Mouse (Mus musculus) cerebellum, adult 8-10 months (tissue): ENCODE measurements around the gene Atxn7.

Experiments
- DNase-seq: peaks from one replicate; pipeline ENCODE4 v3.0.0; 2022

Gene Atxn7

DNA sequence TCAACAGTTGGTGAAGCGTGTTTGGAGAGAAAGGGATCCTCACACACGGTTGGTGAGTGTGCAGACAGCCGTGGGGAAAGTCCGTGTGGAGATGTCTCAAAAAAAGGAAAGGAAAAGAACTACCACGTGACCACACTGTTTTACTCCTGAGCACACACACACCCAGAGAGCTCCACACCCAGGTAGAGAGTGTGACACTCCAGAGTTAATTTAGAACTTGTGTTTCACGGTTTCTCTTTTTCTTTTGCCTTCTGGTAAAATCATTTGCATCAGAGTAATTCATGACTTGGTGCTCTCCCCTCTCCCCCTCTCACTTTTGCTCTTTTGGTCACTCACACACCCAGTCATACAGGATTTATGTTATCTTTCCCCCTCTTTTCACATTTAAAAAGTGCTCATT lies 105.0 kb downstream of the Atxn7 start:
- no peak for DNase-seq

DNA sequence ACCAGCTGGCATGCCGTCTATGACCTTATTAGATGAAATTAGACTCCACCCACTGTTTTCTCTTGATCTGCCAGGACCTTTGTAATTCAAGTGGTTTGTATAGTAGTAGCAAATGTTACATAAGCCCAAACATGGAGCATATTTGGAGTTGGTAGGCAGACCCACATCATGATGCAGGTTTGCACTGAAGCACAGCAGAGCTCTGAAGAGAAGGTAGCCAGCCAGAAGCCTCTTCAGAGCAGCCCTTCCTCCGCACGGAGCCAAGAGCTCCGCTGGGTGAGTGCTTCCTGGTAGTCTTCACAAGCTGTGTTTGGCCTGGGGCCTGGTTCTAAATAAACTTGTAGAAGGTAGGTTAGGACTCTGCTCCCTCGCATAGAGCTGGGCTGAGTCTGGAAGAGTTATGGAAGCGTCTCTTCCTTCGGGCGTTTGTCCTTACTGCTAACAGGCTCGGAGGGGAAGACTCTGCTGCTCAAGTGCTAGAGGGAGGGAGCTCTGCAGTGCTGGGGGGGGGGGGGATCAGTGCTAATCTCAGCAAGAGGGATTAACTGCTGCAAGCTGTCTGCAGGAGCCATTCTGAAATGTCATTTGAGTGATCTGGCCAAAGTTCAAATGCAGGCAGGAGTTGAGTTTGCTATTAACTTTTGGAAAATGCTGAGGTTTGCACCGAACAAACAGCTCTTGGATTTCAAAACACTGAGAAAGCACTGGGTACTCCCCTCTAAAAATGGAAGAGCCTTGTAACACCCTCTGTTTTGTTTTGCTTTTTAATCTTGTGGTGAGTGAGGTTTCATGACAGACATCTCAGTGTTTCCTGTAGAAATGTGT lies 106.6 kb downstream of the Atxn7 start:
- DNase-seq: peak; percentile 58

DNA sequence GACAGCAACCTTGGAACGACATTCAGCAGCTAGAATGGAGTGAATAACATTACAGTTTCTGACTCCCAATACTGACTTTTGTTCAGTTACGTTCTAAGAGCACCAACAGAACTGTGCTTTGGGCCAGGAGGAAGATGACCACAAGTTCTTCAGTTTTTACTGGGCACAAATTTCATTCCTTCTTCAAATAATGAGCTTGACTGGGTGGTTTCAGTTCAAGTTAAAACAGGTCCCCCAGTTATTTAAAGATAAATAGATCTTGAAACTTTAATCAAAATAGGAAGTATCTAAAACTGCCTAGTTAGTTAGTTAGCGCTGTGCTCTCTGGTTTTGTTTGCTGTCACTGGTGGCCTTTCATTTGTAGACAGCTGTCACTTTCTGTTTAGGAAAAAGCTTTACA lies 107.3 kb downstream of the Atxn7 start:
- no peak for DNase-seq

DNA sequence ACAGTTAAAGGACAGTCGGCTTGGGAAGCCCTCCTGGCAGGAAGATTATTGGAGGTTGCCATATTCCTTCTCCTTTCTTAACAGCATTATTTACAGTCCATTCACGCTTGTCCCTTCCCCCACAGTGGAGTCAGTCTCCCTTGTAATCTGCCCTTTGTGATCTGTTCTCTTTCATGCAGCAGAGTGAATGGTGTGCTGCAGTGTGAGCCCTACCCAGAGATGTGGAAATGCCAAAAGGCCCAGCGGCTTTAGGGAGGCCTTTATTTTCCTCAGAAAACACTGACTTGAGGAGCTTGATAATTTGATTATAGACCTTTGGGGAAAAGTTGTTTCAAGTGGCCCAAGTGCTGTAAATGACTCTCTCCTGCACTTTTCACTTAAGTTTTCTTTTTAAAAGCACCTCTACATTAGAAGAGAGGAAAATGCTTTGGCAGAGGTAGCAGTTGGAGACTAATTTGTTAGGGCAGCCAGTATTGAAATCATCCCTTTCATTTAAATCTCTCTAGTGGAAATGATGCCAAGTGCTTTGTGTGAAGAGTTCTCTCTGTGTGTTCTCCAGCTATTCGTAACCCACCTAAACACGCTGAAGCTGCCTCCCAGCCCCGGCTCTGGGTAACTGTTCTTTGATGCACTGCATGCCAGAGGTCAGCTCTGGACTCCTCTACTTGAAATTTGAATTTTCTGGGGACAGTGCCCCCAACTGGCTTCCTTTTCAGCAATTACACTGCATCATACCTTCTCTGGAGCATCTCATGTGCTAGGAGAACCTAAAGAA lies 109.5 kb downstream of the Atxn7 start:
- DNase-seq: no peak

DNA sequence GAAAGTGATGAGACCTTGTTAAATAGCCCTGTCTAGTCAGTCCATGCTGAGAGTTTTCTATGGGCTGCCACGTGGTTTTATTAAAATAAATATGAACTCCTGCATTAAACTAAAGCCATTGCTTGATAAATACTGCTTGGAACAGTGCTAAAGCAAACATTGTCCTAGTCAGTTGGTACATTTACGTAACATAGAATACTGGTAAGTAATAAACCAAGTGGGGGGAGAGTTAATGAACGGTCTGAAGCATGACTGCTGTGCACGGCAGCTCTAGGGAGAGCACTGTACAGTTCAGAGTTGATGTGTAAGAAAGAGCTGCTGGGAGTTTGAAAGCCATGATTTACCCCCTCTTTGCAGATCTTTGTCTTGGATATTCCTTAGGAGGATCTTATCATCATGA lies 110.2 kb downstream of the Atxn7 start:
- no peak for DNase-seq

DNA sequence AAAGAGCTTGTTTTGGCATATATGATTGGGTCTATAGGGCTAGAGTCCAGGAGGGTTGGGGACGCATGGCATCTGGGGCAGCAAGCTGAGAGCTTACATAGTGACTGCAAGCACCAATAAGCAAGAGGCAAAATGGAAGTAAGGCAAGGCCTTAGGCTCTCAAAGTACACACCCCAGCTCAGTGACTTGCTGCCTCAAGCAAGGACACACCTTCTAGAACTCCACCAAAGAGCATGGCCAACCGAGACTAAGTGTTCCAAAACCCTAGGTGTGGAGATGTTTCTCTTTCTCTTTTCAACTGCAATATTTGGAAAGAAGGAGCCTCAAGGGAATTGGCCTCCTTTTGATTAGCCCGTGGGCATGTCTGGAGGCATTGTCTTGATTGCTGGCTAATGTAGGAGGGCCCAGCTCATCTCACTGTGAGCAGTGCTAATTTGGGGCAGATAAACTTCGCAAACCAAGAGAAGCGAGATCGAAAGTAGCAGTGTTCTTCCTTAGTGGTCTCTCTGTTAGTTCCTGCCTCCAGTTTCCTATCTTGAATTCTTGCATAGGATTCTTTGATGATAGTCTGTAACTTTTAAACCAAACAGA lies 119.5 kb downstream of the Atxn7 start:
- DNase-seq: no peak

DNA sequence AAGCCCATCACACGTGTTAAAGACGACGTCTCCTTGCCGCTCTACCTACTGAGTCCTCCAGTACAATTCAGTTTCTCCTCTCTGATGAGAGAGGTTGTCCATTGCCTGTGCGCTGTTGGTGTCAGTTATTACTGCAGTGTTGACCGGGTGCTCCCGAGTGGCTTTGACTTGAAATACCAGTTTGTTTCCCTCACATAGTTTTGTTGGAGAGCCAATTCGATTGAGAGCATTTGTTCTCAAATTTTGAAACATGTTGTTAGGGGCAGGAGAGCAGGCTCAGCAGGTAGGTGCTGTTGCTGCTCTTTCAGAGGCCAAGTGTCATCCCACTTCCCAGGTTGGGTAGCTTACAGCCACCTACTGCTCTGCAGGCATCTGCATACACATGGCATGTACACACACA lies 122.6 kb downstream of the Atxn7 start:
- no peak for DNase-seq

DNA sequence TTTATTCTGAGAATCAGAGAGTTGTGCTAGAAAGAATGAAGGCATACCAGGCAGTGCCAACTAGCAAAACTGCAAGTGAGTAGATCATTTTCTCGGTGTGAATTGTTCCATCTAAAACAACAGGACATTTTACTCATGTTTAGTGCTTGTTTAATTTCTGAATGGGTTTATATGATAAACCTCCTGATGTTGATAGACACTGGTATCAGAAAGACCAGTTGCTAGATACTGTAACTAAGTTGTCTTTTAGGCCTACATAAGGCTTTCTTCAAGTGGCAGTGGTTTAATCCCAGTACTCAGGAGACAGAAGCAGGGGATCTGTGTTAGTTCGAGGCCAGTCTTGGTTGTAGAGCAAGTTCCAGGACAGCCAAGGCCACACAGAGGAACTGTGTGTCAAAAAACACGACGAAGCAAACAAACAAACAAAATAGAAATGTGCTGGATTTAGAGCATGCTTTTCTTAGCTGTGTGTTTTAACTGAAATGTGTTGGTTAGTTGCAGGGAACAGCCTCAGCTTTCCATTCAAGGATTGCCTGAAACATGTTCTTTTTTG lies 125.5 kb downstream of the Atxn7 start:
- DNase-seq: no peak

DNA sequence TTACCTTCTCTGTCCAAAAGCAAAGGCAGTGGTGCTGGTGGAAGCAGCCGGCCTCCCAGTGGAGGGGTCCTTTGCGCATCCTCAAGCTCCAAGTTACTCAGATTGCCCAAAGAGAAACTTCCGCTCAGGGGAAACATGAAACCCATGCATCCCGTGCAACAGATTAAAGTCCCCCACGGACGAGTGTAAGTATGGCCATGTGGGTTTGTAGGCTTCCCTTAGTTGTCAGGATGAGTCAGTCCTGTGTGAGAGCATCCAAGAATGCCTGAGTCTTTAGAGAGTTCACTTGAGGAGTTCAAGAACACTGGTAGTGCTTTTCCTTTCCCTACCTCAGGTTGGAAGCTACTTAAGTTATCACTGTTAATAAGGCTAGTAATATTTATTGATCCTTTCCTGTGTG lies 126.1 kb downstream of the Atxn7 start:
- no peak for DNase-seq

DNA sequence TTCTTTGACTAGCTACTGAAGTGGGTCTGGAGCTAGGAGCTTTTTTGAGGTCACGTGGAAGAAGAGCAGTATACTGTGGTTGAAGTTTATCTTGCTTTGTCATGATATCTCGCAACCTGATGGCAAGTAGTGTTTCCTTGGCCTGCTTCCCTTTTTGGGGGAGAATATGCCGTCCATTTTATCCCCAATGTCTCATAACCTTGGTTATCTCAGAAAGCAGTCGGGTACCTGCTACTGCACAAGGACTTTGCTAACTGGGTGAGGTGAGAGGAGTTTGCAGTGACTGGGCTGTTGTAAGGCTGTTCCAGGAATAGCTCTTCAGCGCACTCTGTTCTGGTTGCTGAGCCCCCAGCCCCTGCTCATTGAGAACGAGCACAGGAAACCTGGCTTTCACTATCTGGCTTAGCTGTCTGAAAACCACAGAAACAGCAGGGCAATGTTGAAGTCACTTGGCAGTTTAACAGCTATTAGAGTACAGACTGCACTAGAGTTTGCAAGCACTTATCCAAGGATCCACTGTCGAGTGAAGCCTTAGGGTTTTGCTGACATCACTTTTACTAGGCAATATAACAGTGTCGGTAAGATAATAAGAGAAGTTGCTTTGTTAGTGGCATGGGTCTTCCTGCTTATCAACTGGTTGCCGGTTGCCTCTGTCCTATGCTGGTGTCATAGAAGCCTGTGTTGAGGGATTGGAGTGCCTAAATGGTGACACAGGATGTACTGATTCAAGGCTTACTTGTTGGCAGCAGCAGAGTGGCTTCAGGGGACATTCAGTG lies 127.0 kb downstream of the Atxn7 start:
- no peak for DNase-seq

DNA sequence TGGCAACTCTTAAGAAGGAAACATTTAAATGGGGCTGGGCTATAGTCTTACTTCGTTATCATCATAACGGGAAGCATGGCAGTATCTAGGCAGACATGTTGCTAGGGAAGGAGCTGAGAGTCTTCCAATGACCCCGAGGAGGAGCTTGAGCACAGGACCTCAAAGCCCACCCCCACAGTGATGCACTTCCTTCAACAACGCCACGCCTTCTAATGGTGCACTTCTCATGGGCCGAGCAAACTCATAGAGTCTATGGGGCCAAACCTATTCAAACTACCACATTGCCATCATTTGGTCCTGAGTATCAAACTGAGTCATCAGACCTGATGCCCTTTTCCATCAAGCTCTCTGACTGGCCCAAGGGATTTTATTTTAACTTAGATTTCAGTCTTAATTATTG lies 129.3 kb downstream of the Atxn7 start:
- DNase-seq: no peak

DNA sequence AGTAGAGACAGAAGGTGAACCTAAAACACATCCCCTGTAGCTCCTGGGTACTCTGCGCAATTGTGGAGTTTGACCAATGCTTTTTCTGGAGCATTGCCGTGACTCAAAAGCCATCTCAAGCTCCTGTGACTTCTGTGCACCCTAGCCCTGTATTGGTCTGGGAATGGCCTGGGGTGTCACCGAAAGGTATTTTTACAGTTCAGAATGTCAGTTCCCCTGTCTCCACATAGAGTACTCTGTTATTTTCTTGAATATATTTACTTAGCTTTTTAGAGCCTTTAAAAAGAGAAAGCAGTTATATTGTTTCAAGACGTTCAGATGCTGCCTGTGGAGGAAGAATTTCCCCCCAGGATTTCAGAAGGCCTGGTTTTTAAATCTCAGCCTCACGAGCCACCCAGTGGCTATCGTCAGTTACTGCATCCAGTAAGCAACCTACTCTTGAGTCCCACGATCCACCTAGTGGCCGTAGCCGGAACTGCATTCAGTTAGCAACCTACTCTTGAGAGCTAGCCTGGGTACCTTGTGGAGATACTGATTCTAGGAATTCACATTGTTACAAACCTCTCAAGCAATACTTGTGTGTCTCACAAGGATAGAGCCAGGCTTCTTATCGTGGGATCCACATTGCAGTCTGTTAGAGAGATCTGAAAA lies 137.2 kb downstream of the Atxn7 start:
- DNase-seq: peak; percentile 92

DNA sequence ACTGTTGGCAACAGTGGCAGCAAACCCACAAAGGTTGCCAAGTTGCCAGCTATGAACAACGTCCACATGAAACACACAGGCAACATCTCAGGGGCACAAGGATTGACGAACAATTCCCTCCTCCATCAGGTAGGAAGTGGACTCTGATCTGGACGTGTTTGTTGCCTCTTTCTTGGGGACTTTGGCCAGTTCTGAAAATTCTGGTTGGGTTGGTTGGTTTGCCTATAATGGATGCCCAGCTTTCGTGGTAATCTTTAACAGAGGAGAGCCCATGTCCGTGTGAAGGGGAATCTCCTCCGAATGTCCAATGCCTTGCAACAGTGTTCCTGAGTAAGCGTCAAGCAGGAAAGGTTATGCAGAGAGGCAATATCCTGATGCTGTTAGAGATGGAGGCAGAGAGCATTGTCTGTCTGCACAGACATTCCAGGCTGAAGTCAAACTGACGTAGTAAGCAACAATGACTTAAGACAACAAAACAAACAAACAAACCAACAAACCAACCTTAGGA lies 139.6 kb downstream of the Atxn7 start:
- no peak for DNase-seq

DNA sequence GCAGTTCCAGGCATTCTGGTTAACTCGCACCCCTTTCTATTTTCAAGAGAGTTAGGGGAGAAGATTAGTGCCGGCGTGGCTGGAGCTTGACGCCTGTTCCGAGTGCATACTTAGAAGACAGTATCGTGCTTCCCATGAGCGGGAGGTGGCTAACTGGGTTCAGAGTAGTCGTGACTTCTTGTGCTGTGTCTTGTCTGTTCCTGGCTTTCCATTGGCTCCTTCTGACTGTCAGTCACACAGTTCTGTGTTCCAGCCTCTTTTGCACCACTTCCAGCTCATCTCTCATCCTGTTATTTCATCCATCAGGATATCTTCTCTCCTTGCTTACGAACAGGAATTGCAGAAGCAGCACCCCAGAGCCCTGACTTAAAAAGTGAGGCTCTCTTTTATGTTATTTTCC lies 140.1 kb downstream of the Atxn7 start:
- DNase-seq: no peak

DNA sequence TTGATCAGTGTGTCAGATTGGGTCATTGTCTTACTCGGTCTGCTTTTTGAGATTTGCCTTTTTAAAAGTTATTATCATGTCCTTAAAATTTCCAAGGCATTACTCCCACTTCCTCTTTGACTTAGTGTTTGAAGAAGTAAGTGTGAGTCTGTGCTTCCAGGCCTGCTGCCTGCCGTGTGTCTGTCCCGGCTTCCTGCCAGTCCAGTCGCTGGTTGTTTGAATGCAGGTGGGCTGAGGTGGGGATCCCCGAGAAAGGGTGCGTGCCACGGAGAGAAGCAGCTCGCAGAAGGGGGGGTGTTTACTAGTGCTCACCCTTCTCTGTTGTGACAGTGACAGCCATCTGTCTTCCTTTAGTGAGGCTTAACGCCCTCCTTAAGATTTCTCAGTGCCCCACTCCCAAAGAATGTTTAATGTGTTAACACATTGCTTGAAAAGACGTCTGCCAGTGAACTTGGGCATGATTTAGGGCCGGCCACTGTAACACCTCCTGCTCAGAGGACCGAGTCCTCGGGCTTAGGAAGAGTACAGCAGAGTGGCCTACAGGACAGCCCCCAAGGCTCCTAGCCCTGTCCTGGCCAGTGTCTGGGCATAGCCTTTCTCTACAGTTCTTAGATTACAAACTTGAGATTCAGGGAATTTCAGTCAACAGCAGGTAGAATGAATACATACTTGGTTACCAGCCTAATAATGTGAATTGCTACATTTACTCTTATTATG lies 143.1 kb downstream of the Atxn7 start:
- no peak for DNase-seq

DNA sequence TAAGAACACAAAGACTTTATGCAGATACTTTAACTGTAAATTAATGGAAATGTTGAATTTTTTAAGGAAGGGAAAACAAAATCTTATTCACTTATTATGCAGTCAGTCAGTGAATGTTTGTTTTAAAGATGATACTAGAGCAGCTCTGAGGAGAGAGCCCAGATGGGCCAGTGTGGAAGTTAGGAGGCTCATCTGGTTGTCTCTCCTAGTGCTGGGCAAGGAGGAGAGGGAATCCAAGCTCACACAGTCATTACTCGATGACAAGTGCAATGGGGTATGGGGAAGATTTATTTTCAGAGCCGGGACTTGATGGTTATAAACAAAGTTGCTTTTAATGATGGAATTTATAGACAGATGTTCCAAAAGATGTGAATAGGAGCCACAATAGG lies 143.7 kb downstream of the Atxn7 start:
- DNase-seq: no peak

DNA sequence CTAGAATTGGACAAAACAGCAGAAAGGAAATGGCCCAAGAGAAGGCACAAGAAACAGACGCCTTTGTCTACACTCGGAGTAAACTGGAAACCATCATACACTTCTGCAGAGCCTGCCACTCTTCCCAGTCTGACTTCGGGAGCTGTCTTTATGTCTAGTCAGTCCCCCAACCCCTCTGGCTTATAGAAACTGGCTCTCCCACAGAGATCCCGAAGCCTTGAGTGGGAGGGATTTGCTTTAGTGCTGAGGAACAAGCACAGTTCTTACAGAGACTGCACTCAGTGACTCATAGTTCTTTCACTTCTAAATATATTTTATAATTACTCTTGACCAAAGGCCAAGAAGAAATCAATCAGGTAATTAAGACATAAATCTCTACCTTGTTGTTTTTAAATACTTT lies 149.5 kb downstream of the Atxn7 start:
- no peak for DNase-seq

DNA sequence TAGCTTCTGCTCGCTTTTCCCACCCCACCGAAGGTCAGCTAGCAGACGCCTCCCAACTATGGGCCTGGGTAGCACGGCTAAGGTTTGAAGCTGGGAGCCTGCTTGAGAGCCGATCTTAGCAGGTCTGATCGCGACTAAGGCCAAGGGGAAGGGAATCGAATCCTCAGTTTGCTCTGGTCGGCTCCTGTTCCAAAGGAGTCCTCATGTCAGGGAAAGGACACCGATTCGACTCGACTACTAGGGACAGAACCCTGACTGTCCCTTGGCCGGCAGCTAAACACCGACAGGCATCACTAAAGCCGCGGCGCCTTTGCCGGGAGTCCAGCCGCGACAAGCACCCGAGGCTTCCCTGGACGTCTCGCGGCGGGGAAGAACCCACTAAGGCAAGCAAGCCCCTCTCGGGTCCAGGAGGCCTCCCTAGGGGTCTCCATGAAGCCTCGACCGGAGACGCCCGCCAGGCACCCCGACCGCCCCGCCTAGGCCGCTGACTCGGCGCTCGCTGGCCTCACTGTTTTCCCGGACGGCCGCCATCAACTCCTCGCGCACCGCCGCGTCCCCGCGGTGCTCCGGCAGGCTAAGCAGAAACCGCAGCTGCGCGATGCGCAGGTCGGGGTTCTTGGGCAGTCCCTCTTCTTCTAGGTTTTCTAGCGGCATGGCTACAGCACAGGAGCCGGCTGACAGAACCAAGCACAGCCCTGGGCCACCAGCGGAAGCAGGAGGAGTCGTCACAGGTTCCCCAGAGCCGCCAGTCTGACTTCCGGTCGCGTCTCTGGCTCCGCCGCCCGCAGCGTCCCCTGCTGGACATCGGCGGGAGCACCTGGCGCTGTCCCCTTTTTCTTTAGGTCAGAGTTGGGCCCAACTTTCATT lies 159.2 kb downstream of the Atxn7 start, which contains the start of gene Psmd6:
TSS of gene Psmd6 (minus strand) at position 755 of the 867 bp plus-strand sequence.
- DNase-seq: peak; percentile 89
